Mouse (Mus musculus) midbrain, embryonic 14.5 days (tissue): ENCODE results near the gene Gm10837. TPM values are rescaled to one million over a fixed set of nuclear protein-coding genes. Genes with fewer than 3 reads are reported as not detected.

Experiments
- ATAC-seq: fragments of 200-750 bp; cut with Nextera tagmentation; 2 replicates; pipeline ENCODE4 v1.8.0; 2017; ENCODE audit warnings: moderate number of reproducible peaks, moderate library complexity; ENCODE audit not compliant: low FRiP score, low TSS enrichment
- DNase-seq: peaks from one replicate; pipeline ENCODE4 v3.0.0-alpha.2; 2015
- H3K27ac ChIP-seq: fragments of 300-500 bp; sonication (generic); replicated peaks from 2 replicates; pipeline ENCODE4 v1.5.1; 2014; ENCODE audit warnings: mild to moderate bottlenecking, low read depth, low read length, moderate library complexity
- H3K27me3 ChIP-seq: fragments of 300-500 bp; sonication (generic); 2 replicates; pipeline ENCODE4 v1.6.1; 2014; ENCODE audit warnings: low read length, control low read depth, mixed read lengths; ENCODE audit not compliant: control insufficient read depth, insufficient read depth
- H3K36me3 ChIP-seq: fragments of 300-500 bp; sonication (generic); 2 replicates; pipeline ENCODE4 v1.6.1; 2014; ENCODE audit warnings: low read length, control low read depth; ENCODE audit not compliant: control insufficient read depth, insufficient read depth
- H3K4me1 ChIP-seq: fragments of 300-500 bp; sonication (generic); 2 replicates; pipeline ENCODE4 v1.6.1; 2014; ENCODE audit warnings: mild to moderate bottlenecking, antibody characterized with exemption, low read length, control low read depth; ENCODE audit not compliant: control insufficient read depth, insufficient read depth
- H3K4me2 ChIP-seq: fragments of 300-500 bp; sonication (generic); 2 replicates; pipeline ENCODE4 v1.6.1; 2014; ENCODE audit warnings: mild to moderate bottlenecking, low read length, moderate library complexity
- H3K4me3 ChIP-seq: fragments of 300-500 bp; sonication (generic); replicated peaks from 2 replicates; pipeline ENCODE4 v1.5.1; 2014; ENCODE audit warnings: low read depth, low read length
- H3K9ac ChIP-seq: fragments of 300-500 bp; sonication (generic); replicated peaks from 2 replicates; pipeline ENCODE4 v1.6.1; 2014; ENCODE audit warnings: mild to moderate bottlenecking, low read length, moderate library complexity
- H3K9me3 ChIP-seq: fragments of 300-500 bp; sonication (generic); 2 replicates; pipeline ENCODE4 v1.6.1; 2016; ENCODE audit warnings: low read length, control low read depth, mixed read lengths; ENCODE audit not compliant: control insufficient read depth
- WGBS: fragments of 180-500 bp; shearing (Covaris S2); extraction: QIAGEN DNeasy Blood & Tissue Kit; methylation state at CpG from one replicate; pipeline ENCODE4 v1.1.7; 2014; 5-methylcytosine and 5-hydroxymethylcytosine counted together
- polyA plus RNA-seq: library from polyadenylated mRNA; unstranded; fragments of >200 nt; fragmentation: Nextera tagmentation; extraction: Ambion mirVana; gene quantifications from 2 replicates; pipeline ENCODE4 v1.2.1, GENCODE M21; 2014

Gm10837 gene
- 0.38 and 0.72 TPM in 2 replicates for polyA plus RNA-seq

GRCm38 (mm10) chr14:122490441-122491328 is at the start of gene Gm10837:
Gm10837 (plus strand) TSS chr14:122490586.
- Histone ChIP-seq H3K4me3 (peak within 1 kb of the TSS; percentile 24), H3K9me3 (peaks cover 4% of the 10 kb centered on the region; the same call in 1 of the 2 replicates), H3K4me2 (peak within 1 kb of the TSS; percentile 46), H3K9ac (no peak within 1 kb of the TSS; the same call in 1 of the 2 replicates), H3K4me1 (no peaks in the 10 kb centered on the region), H3K27ac (peak within 1 kb of the TSS; percentile 41; the same call in 1 of the 2 replicates), H3K36me3 (no peaks in the 10 kb centered on the region), H3K27me3 (peaks cover 62% of the 10 kb centered on the region)
- WGBS: under 1% methylated on average over 51 of the region's 51 CpGs
- ATAC-seq: peak; percentile 48; the same call in 1 of the 2 replicates
- DNase-seq: peak; percentile 62

- Histone ChIP-seq H3K27ac (peak overlapping the region; percentile 57), H3K36me3 (no peaks in the 10 kb centered on the region), H3K9ac (peak overlapping the region; percentile 39; the same call in 1 of the 2 replicates), H3K27me3 (peaks cover 79% of the 10 kb centered on the region), H3K4me2 (peak overlapping the region; percentile 63), H3K4me1 (peaks cover 26% of the 10 kb centered on the region; the same call in 1 of the 2 replicates), H3K9me3 (no peaks in the 10 kb centered on the region), H3K4me3 (peak overlapping the region; percentile 29)
- DNase-seq (peak; percentile 45), ATAC-seq (no peak)
- 2% methylated on average over 29 of the region's 29 CpGs for WGBS
Measured at GRCm38 (mm10) chr14:122449601-122450495, 40.5 kb upstream of the Gm10837 start.

GRCm38 (mm10) chr14:122450496-122451382 is 39.6 kb upstream of the Gm10837 start, which contains the start of gene Gm5089:
Gm5089 (minus strand) TSS chr14:122451115.
- Histone ChIP-seq H3K27ac (peak within 1 kb of the TSS; percentile 57), H3K9ac (peak within 1 kb of the TSS; percentile 39; the same call in 1 of the 2 replicates), H3K4me3 (peak within 1 kb of the TSS; percentile 29), H3K4me2 (peak within 1 kb of the TSS; percentile 63), H3K27me3 (peaks cover 84% of the 10 kb centered on the region), H3K36me3 (no peaks in the 10 kb centered on the region), H3K4me1 (peaks cover 26% of the 10 kb centered on the region; the same call in 1 of the 2 replicates), H3K9me3 (no peaks in the 10 kb centered on the region)
- peak; percentile 66 for DNase-seq
- ATAC-seq: peak; percentile 31; the same call in 1 of the 2 replicates
- WGBS: under 1% methylated on average over 59 of the region's 59 CpGs

GRCm38 (mm10) chr14:122451551-122452145 is 38.7 kb upstream of the Gm10837 start:
- 38% methylated on average over 5 of the region's 5 CpGs for WGBS
- H3K9me3 ChIP-seq: no peaks in the 10 kb centered on the region
- peaks cover 87% of the 10 kb centered on the region for H3K27me3 ChIP-seq
- H3K9ac ChIP-seq: no peak overlapping the region
- no peaks in the 10 kb centered on the region for H3K36me3 ChIP-seq
- no peak overlapping the region for H3K27ac ChIP-seq
- peaks cover 26% of the 10 kb centered on the region; the same call in 1 of the 2 replicates for H3K4me1 ChIP-seq
- H3K4me2 ChIP-seq: peak overlapping the region; percentile 63; the same call in 1 of the 2 replicates
- DNase-seq (no peak), ATAC-seq (no peak)
- no peak overlapping the region for H3K4me3 ChIP-seq

GRCm38 (mm10) chr14:122452701-122453387 is 37.5 kb upstream of the Gm10837 start:
- H3K36me3 ChIP-seq: no peaks in the 10 kb centered on the region
- H3K27ac ChIP-seq: peak overlapping the region; percentile 52
- no peak overlapping the region for H3K4me3 ChIP-seq
- no peak overlapping the region for H3K9ac ChIP-seq
- ATAC-seq: peak; percentile 24; the same call in 1 of the 2 replicates
- H3K4me1 ChIP-seq: peaks cover 26% of the 10 kb centered on the region; the same call in 1 of the 2 replicates
- WGBS: 3% methylated on average over 13 of the region's 13 CpGs
- peak; percentile 52 for DNase-seq
- peak overlapping the region; percentile 40 for H3K4me2 ChIP-seq
- peaks cover 77% of the 10 kb centered on the region for H3K27me3 ChIP-seq
- H3K9me3 ChIP-seq: no peaks in the 10 kb centered on the region

GRCm38 (mm10) chr14:122453388-122453995 is 36.9 kb upstream of the Gm10837 start:
- H3K4me2 ChIP-seq: peak overlapping the region; percentile 40
- H3K36me3 ChIP-seq: no peaks in the 10 kb centered on the region
- H3K9ac ChIP-seq: no peak overlapping the region; the same call in 1 of the 2 replicates
- H3K4me3 ChIP-seq: 0 out of 2 replicates have a peak overlapping the region, but pooled peaks have one; percentile 2
- peaks cover 71% of the 10 kb centered on the region for H3K27me3 ChIP-seq
- H3K4me1 ChIP-seq: peaks cover 26% of the 10 kb centered on the region; the same call in 1 of the 2 replicates
- DNase-seq: peak; percentile 81
- ATAC-seq: peak; percentile 68
- peak overlapping the region; percentile 47 for H3K27ac ChIP-seq
- H3K9me3 ChIP-seq: no peaks in the 10 kb centered on the region
- under 1% methylated on average over 32 of the region's 32 CpGs for WGBS
